Mouse (Mus musculus) naive thymus-derived CD4-positive, alpha-beta T cell, adult 2 months (primary cell): ENCODE measurements at regions not wholly inside any gene's neighbourhood (a gene's known extent, or its start where the extent isn't known, plus 50 kb on each side); places are given as distances from the start of the nearest gene placed in this dataset.

Experiments used
- DNase-seq: peaks from one replicate; pipeline ENCODE4 v3.0.0-alpha.2; 2011; ENCODE audit warnings: low read depth

- no peak for DNase-seq
These were observed 579.2 kb upstream of the Gm26657 start for GRCm38 (mm10) chr4:56160551-56161256.

GRCm38 (mm10) chr4:56157521-56158065 is 582.3 kb upstream of the Gm26657 start:
- no peak for DNase-seq

- no peak for DNase-seq
These were observed 589.2 kb upstream of the Gm26657 start for GRCm38 (mm10) chr4:56150716-56151115.

- no peak for DNase-seq
These were observed 596.0 kb upstream of the Gm26657 start for GRCm38 (mm10) chr4:56143827-56144226.

- no peak for DNase-seq
These were observed 603.0 kb upstream of the Gm26657 start for GRCm38 (mm10) chr4:56136837-56137236.

- no peak for DNase-seq
These were observed 602.1 kb upstream of the Klf4 start for GRCm38 (mm10) chr4:56134350-56134749.

- DNase-seq = no peak
These were observed 595.6 kb upstream of the Klf4 start for GRCm38 (mm10) chr4:56127730-56128482.

- DNase-seq = no peak
These were observed 592.2 kb upstream of the Klf4 start for GRCm38 (mm10) chr4:56124515-56124914.

GRCm38 (mm10) chr4:56122198-56122597 is 589.9 kb upstream of the Klf4 start:
- no peak for DNase-seq

GRCm38 (mm10) chr4:56121664-56122063 is 589.4 kb upstream of the Klf4 start:
- no peak for DNase-seq

- DNase-seq = no peak
These were observed 588.1 kb upstream of the Klf4 start for GRCm38 (mm10) chr4:56120357-56120756.

- peak; percentile 21 for DNase-seq
These were observed 581.5 kb upstream of the Klf4 start for GRCm38 (mm10) chr4:56113701-56114196.

- no peak for DNase-seq
These were observed 580.9 kb upstream of the Klf4 start for GRCm38 (mm10) chr4:56112931-56113700.

GRCm38 (mm10) chr4:56106962-56107361 is 574.7 kb upstream of the Klf4 start:
- DNase-seq = no peak

GRCm38 (mm10) chr4:56102314-56102713 is 570.0 kb upstream of the Klf4 start:
- DNase-seq = no peak

- no peak for DNase-seq
These were observed 558.5 kb upstream of the Klf4 start for GRCm38 (mm10) chr4:56090796-56091195.

- DNase-seq = no peak
These were observed 556.4 kb upstream of the Klf4 start for GRCm38 (mm10) chr4:56088701-56089100.

- no peak for DNase-seq
These were observed 554.0 kb upstream of the Klf4 start for GRCm38 (mm10) chr4:56086306-56086705.

GRCm38 (mm10) chr4:56084205-56084604 is 551.9 kb upstream of the Klf4 start:
- no peak for DNase-seq

- DNase-seq = no peak
These were observed 550.1 kb upstream of the Klf4 start for GRCm38 (mm10) chr4:56082411-56082810.

- no peak for DNase-seq
These were observed 548.7 kb upstream of the Klf4 start for GRCm38 (mm10) chr4:56080960-56081359.

GRCm38 (mm10) chr4:56070664-56071334 is 538.5 kb upstream of the Klf4 start:
- peak; percentile 54 for DNase-seq
